8 mouse cellular contexts compared by ENCODE assay signal in the genomic region with DNA sequence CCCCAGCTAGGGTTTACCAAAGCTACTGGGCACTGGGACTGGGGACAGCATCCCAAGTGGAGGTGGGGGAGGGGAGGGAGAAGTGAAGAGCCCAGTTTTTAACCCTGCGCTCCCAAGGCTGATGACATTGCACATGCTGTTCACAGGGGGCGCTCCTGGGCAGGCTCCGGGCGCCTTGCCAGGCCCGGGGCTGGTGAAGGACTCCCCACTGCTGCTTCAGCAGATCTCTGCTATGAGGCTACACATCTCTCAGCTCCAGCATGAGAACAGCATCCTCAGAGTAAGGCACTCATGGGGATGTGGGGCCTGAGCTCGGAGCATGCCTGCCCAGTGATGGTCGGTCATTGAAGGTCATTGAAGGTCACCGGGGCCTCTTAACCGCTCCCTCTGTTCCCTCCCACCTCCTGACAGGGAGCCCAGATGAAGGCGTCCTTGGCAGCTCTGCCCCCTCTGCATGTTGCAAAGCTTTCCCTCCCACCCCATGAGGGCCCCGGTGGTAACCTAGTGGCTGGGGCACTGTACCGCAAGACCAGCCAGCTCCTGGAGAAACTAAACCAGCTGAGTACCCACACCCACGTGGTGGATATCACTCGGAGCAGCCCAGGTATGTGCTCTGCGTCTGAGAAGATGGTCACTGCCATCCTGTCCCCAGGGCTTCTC. TPM values are rescaled to one million over a fixed set of nuclear protein-coding genes. Genes with fewer than 3 reads are reported as not detected.
DNase-seq lines count a peak whose midpoint lies in the region; ATAC-seq lines count a peak whose summit lies in the region.

No protein-coding gene starts in this region.

- 51% methylated on average over 15 of the region's 15 CpGs for WGBS in kidney, embryonic 16.5 days
- WGBS in hindbrain, embryonic 12.5 days, result 41% methylated on average over 15 of the region's 15 CpGs

- ATAC-seq in kidney, embryonic 16.5 days (ENCODE audit: low FRiP score, low TSS enrichment), result no peak
- peak; percentile 38; the same call in 1 of the 2 replicates for ATAC-seq in hindbrain, embryonic 12.5 days (ENCODE audit: low FRiP score)

- no peaks in the 10 kb centered on the region for H3K4me1 ChIP-seq in kidney, embryonic 16.5 days (ENCODE audit: insufficient read depth, low read length)
- no peaks in the 10 kb centered on the region for H3K4me1 ChIP-seq in hindbrain, embryonic 12.5 days

- intact Hi-C loops in left cerebral cortex, postnatal 36 days (cut with DNase I), result no loop called here

- DNase-seq in kidney, adult 18-20 months, result peak; percentile 50
- DNase-seq in adrenal gland, adult 18-20 months (ENCODE audit: low spot score in 2 of 2), result peak; percentile 44 to 64
- peak; percentile 31 for DNase-seq in embryo, embryonic 9.5 days (ENCODE audit: extremely low spot score)
- DNase-seq in left cerebral cortex, postnatal 36 days (ENCODE audit: low spot score in 2 of 2), result peak; percentile 49 to 65
- peak; percentile 59 for DNase-seq in right cerebral cortex, postnatal 25 days
- DNase-seq in thymus, postnatal 25 days, result no peak

- no peaks in the 10 kb centered on the region for H3K9me3 ChIP-seq in kidney, embryonic 16.5 days (ENCODE audit: low read length)
- H3K9me3 ChIP-seq in hindbrain, embryonic 12.5 days (replicated peaks), result no peaks in the 10 kb centered on the region

- H3K9ac ChIP-seq in kidney, embryonic 16.5 days (replicated peaks; ENCODE audit: low read length), result no peak overlapping the region
- no peak overlapping the region for H3K9ac ChIP-seq in hindbrain, embryonic 12.5 days

- peaks cover 72% of the 10 kb centered on the region for H3K36me3 ChIP-seq in kidney, embryonic 16.5 days (ENCODE audit: insufficient read depth, low read length)
- H3K36me3 ChIP-seq in hindbrain, embryonic 12.5 days, result peaks cover 85% of the 10 kb centered on the region

- no peak overlapping the region for H3K4me3 ChIP-seq in kidney, embryonic 16.5 days (ENCODE audit: low read length)
- no peak overlapping the region for H3K4me3 ChIP-seq in hindbrain, embryonic 12.5 days

- H3K4me2 ChIP-seq in kidney, embryonic 16.5 days (replicated peaks; ENCODE audit: low read depth, low read length), result no peak overlapping the region
- no peak overlapping the region for H3K4me2 ChIP-seq in hindbrain, embryonic 12.5 days (replicated peaks)

- no peak overlapping the region for H3K27ac ChIP-seq in kidney, embryonic 16.5 days (ENCODE audit: low read length)
- no peak overlapping the region for H3K27ac ChIP-seq in hindbrain, embryonic 12.5 days

- no peaks in the 10 kb centered on the region for H3K27me3 ChIP-seq in kidney, embryonic 16.5 days (ENCODE audit: insufficient read depth, low read length)
- no peaks in the 10 kb centered on the region for H3K27me3 ChIP-seq in hindbrain, embryonic 12.5 days

RNA-seq across cellular contexts. Expression of a gene that starts 22.2 kb away (rescaled TPM):
- polyA plus RNA-seq in kidney, embryonic 16.5 days (2015; fragmentation: Nextera tagmentation; extraction: Ambion mirVana), result 0.72 and 0.91 TPM in 2 replicates
- total RNA-seq in adrenal gland, adult 18-20 months (2021), result under 1 TPM in 1 of 2 experiments, not detected in 1; 0.07 TPM
- polyA plus RNA-seq in hindbrain, embryonic 12.5 days (2016; fragmentation: Nextera tagmentation; extraction: Ambion mirVana), result 5.0 and 6.1 TPM in 2 replicates
- total RNA-seq in left cerebral cortex, postnatal 36 days (2021), result under 1 TPM; 0.25 to 0.69 TPM

RNA-seq across cellular contexts. Expression of a gene that starts 31.8 kb away (rescaled TPM):
- polyA plus RNA-seq in kidney, embryonic 16.5 days (2015; fragmentation: Nextera tagmentation; extraction: Ambion mirVana), result 97.7 and 101 TPM in 2 replicates
- 100 to 1,000 TPM; 111 to 138 TPM for total RNA-seq in adrenal gland, adult 18-20 months (2021)
- polyA plus RNA-seq in hindbrain, embryonic 12.5 days (2016; fragmentation: Nextera tagmentation; extraction: Ambion mirVana), result 158 and 168 TPM in 2 replicates
- total RNA-seq in left cerebral cortex, postnatal 36 days (2021), result 100 to 1,000 TPM; 373 to 386 TPM

RNA-seq across cellular contexts. Expression of a gene that starts 41.3 kb away (rescaled TPM):
- polyA plus RNA-seq in kidney, embryonic 16.5 days (2015; fragmentation: Nextera tagmentation; extraction: Ambion mirVana), result 2.6 and 2.8 TPM in 2 replicates
- total RNA-seq in adrenal gland, adult 18-20 months (2021), result 1 to 10 TPM; 1.1 to 1.4 TPM
- polyA plus RNA-seq in hindbrain, embryonic 12.5 days (2016; fragmentation: Nextera tagmentation; extraction: Ambion mirVana), result 4.4 and 5.2 TPM in 2 replicates
- 10 to 100 TPM; 27.4 to 31.5 TPM for total RNA-seq in left cerebral cortex, postnatal 36 days (2021)

RNA-seq across cellular contexts. Expression of a gene that starts 41.3 kb away (rescaled TPM):
- 7.7 and 8.0 TPM in 2 replicates for polyA plus RNA-seq in kidney, embryonic 16.5 days (2015; fragmentation: Nextera tagmentation; extraction: Ambion mirVana)
- total RNA-seq in adrenal gland, adult 18-20 months (2021), result 1 to 10 TPM; 1.9 to 3.6 TPM
- 11.2 and 11.5 TPM in 2 replicates for polyA plus RNA-seq in hindbrain, embryonic 12.5 days (2016; fragmentation: Nextera tagmentation; extraction: Ambion mirVana)
- 10 to 100 TPM; 29.1 to 31.3 TPM for total RNA-seq in left cerebral cortex, postnatal 36 days (2021)

Comparison
In these comparisons a context has a peak if more than half of its experiments do, and no peak if none do; other contexts are left out.
1. RNA of a gene that starts 41.3 kb away (total RNA-seq): 27.4 to 31.5 TPM in left cerebral cortex, postnatal 36 days; 1.1 to 1.4 TPM in adrenal gland, adult 18-20 months; every median in the first group is over 10 times any median in the second.